Mouse (Mus musculus) limb, embryonic 14.5 days (tissue): Measurements from ENCODE around the gene Rai2. TPM values are rescaled to one million over a fixed set of nuclear protein-coding genes. Genes with fewer than 3 reads are reported as not detected.

Experiments
- ATAC-seq: fragments of 200-750 bp; cut with Nextera tagmentation; 2 replicates; pipeline ENCODE4 v1.8.0; 2017; ENCODE audit warnings: low read depth, moderate number of reproducible peaks, moderate TSS enrichment; ENCODE audit not compliant: low FRiP score
- DNase-seq: peaks from one replicate; pipeline ENCODE4 v3.0.0-alpha.2; 2015; ENCODE audit warnings: low spot score
- H3K27ac ChIP-seq: fragments of 300-500 bp; sonication (generic); replicated peaks from 2 replicates; pipeline ENCODE4 v1.5.1; 2014; ENCODE audit warnings: low read depth, mild to moderate bottlenecking, low read length, moderate library complexity, mixed read lengths
- H3K27me3 ChIP-seq: fragments of 300-500 bp; sonication (generic); 2 replicates; pipeline ENCODE4 v1.6.1; 2014; ENCODE audit warnings: low read length, mixed read lengths; ENCODE audit not compliant: control insufficient read depth, insufficient read depth
- H3K36me3 ChIP-seq: fragments of 300-500 bp; sonication (generic); 2 replicates; pipeline ENCODE4 v1.6.1; 2014; ENCODE audit warnings: mild to moderate bottlenecking, low read length, moderate library complexity, mixed read lengths; ENCODE audit not compliant: control insufficient read depth, insufficient read depth
- H3K4me1 ChIP-seq: fragments of 300-500 bp; sonication (generic); 2 replicates; pipeline ENCODE4 v1.6.1; 2014; ENCODE audit warnings: antibody characterized with exemption, low read length, mixed read lengths; ENCODE audit not compliant: control insufficient read depth, insufficient read depth
- H3K4me2 ChIP-seq: fragments of 300-500 bp; sonication (generic); replicated peaks from 2 replicates; pipeline ENCODE4 v1.6.1; 2014; ENCODE audit warnings: low read depth, mild to moderate bottlenecking, low read length, moderate library complexity; ENCODE audit not compliant: severe bottlenecking
- H3K4me3 ChIP-seq: fragments of 300-500 bp; sonication (generic); replicated peaks from 2 replicates; pipeline ENCODE4 v1.5.1; 2014; ENCODE audit warnings: low read length
- H3K9ac ChIP-seq: fragments of 300-500 bp; sonication (generic); 2 replicates; pipeline ENCODE4 v1.6.1; 2014; ENCODE audit warnings: mild to moderate bottlenecking, low read depth, low read length, moderate library complexity; ENCODE audit not compliant: severe bottlenecking
- H3K9me3 ChIP-seq: fragments of 300-500 bp; sonication (generic); 2 replicates; pipeline ENCODE4 v1.6.1; 2016; ENCODE audit warnings: low read length; ENCODE audit not compliant: control insufficient read depth
- POLR2A ChIP-seq: fragments of 200-500 bp; IDR thresholded peaks from 2 replicates; pipeline ENCODE4 v1.8.0; 2012; ENCODE audit warnings: inconsistent platforms, mild to moderate bottlenecking, moderate library complexity, borderline replicate concordance; ENCODE audit not compliant: insufficient read depth, insufficient read length; ENCODE audit errors: extremely low read depth
- WGBS: fragments of 180-500 bp; shearing (Covaris S2); extraction: QIAGEN DNeasy Blood & Tissue Kit; methylation state at CpG from one replicate; pipeline ENCODE4 v1.1.7; 2014; 5-methylcytosine and 5-hydroxymethylcytosine counted together
- polyA plus RNA-seq, 2 experiments: library from polyadenylated mRNA; depleted of rRNA in 1 of 2; stranded (reverse) in 1 of 2; unstranded in 1 of 2; fragments of >200 nt; fragmentation: Nextera tagmentation in 1 of 2; extraction: Ambion mirVana in 1 of 2; gene quantifications; 2 replicates each; pipeline versions ENCODE4 v1.2.1 to v1.2.3; 2012 to 2014

Rai2 gene
- polyA plus RNA-seq (2012; rRNA removed): 5.6 and 7.0 TPM in 2 replicates
- 6.2 and 6.4 TPM in 2 replicates for polyA plus RNA-seq (2014; fragmentation: Nextera tagmentation; extraction: Ambion mirVana)

DNA sequence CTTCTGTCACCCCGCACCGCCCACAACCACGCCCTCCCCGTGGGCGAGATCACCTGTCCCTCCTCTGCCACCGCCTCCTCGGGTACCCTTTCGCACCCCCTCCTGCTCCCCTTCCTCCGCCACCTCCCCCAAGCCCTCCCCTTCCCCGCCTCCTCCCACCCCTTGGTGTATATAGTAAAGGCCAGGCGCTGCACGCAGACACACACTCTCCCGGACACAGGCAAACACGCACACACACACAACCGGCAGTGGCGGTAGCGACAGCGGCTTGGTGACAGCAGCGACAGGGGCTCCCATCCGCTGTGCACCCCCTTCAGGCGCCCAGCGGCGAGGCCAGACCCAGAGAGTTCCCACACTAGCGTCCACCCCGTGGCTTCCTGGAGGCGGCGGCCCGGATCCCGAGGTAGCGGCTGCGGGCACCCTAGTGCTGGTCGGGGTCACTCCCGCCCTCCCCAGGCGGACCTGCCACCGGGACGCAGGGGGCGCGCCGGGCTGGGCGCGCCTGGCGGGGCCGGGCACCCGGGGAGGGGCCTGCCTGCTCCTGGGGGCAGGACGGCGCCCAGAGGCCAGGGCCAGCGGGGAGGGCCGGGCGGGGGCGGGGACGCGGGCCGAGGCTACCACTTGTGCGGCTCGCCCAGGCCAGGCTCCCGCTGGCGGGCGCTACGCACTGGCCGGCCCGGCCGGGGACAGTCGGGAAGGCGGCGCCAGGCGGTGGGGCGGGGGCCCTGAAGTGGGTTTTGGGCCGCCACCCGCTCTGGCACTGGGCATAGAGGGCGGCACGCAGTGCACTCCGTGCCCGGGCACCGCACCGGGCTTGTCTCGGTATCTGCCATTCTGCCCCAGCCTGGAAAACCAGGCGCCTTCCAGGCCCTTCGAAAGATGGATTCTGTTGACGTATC is at the start of gene Rai2:
Gene Rai2, plus strand, starts transcription at position 205 of the 899 bp plus-strand sequence.
- Histone ChIP-seq H3K27me3 (peaks cover 28% of the 10 kb centered on the region; the same call in 1 of the 2 replicates), H3K36me3 (no peaks in the 10 kb centered on the region), H3K27ac (no peak within 1 kb of the TSS), H3K4me3 (peak within 1 kb of the TSS; percentile 47), H3K9me3 (no peaks in the 10 kb centered on the region), H3K4me1 (no peaks in the 10 kb centered on the region), H3K4me2 (peak within 1 kb of the TSS; percentile 87), H3K9ac (peak within 1 kb of the TSS; percentile 47)
- no peak for TF ChIP-seq POLR2A
- peak; percentile 68 for ATAC-seq
- WGBS: 23% methylated on average over 24 of the region's 79 CpGs
- DNase-seq: no peak

GRCm38 (mm10) chrX:161689336-161689735 is 27.5 kb upstream of the Rai2 start:
- Histone ChIP-seq H3K4me2 (no peak overlapping the region), H3K9ac (no peak overlapping the region), H3K27ac (no peak overlapping the region), H3K4me1 (no peaks in the 10 kb centered on the region), H3K36me3 (no peaks in the 10 kb centered on the region), H3K4me3 (no peak overlapping the region), H3K9me3 (no peaks in the 10 kb centered on the region), H3K27me3 (0 out of 2 replicates have a peak, but pooled peaks cover 5% of the 10 kb centered on the region)
- 61% methylated on average over 3 of the region's 3 CpGs for WGBS
- ATAC-seq: no peak
- DNase-seq: peak; percentile 25
- TF ChIP-seq POLR2A: no peak

- DNase-seq: no peak
- peaks cover 28% of the 10 kb centered on the region; the same call in 1 of the 2 replicates for H3K27me3 ChIP-seq
- ATAC-seq: no peak
- no peak for TF ChIP-seq POLR2A
- peak overlapping the region; percentile 87 for H3K4me2 ChIP-seq
- peak overlapping the region; percentile 47; the same call in 1 of the 2 replicates for H3K9ac ChIP-seq
- no peaks in the 10 kb centered on the region for H3K36me3 ChIP-seq
- H3K27ac ChIP-seq: no peak overlapping the region
- no peaks in the 10 kb centered on the region for H3K9me3 ChIP-seq
- H3K4me1 ChIP-seq: no peaks in the 10 kb centered on the region
- WGBS: 43% methylated on average over 9 of the region's 9 CpGs
- peak overlapping the region; percentile 47 for H3K4me3 ChIP-seq
These were observed 385 bp upstream of the Rai2 start for GRCm38 (mm10) chrX:161716503-161716864.

DNA sequence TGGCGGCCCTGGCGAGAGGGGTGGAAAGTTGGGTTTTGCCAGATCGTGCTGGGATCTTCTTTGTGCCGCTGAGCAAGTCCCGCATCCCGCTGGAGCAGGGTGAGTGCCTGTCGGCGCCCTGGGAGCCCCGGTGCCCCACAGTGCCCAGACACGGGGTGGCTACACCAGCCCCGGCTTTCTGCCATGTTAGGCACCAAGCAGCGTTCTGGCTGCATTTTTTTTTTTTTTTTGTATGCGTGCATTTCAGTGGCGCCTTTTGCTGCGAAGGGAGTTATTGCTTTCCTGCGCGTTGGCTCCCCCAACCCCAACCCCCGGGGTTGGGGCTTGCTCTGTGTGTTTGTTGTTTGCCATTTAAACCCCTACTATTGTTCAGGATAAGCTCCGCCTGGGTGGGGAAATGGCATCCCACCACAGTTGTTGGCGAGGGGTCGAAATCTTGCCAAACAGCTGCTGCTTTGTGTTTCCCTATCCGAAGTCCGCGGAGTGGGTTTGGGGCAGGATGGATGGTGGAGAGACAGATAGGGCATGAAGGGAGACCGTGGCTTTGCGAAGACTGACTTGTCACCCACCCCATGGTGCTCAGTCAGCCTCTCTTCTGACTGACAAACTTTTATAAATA is 1.0 kb downstream of the Rai2 start:
- no peak for TF ChIP-seq POLR2A
- ATAC-seq (peak; percentile 30; the same call in 1 of the 2 replicates), DNase-seq (no peak)
- Histone ChIP-seq H3K36me3 (no peaks in the 10 kb centered on the region), H3K4me2 (peak overlapping the region; percentile 87), H3K27ac (no peak overlapping the region), H3K9me3 (no peaks in the 10 kb centered on the region), H3K27me3 (peaks cover 28% of the 10 kb centered on the region; the same call in 1 of the 2 replicates), H3K4me1 (no peaks in the 10 kb centered on the region), H3K9ac (peak overlapping the region; percentile 47), H3K4me3 (peak overlapping the region; percentile 47)
- 27% methylated on average over 22 of the region's 26 CpGs for WGBS

GRCm38 (mm10) chrX:161718548-161718947 is 1.7 kb downstream of the Rai2 start:
- peak overlapping the region; percentile 47 for H3K4me3 ChIP-seq
- WGBS: 37% methylated on average over 11 of the region's 11 CpGs

More at GRCm38 (mm10) chrX:161718548-161718947, 1.7 kb downstream of the Rai2 start:
- Histone ChIP-seq H3K27me3 (peaks cover 34% of the 10 kb centered on the region; the same call in 1 of the 2 replicates), H3K4me2 (peak overlapping the region; percentile 87; the same call in 1 of the 2 replicates), H3K4me1 (no peaks in the 10 kb centered on the region), H3K9ac (no peak overlapping the region), H3K36me3 (no peaks in the 10 kb centered on the region), H3K9me3 (no peaks in the 10 kb centered on the region), H3K27ac (no peak overlapping the region)
- no peak for ATAC-seq
- DNase-seq: no peak
- TF ChIP-seq POLR2A: no peak
